Mouse (Mus musculus): ENCODE measurements around the gene Prkcz.

Gene Prkcz

DNA sequence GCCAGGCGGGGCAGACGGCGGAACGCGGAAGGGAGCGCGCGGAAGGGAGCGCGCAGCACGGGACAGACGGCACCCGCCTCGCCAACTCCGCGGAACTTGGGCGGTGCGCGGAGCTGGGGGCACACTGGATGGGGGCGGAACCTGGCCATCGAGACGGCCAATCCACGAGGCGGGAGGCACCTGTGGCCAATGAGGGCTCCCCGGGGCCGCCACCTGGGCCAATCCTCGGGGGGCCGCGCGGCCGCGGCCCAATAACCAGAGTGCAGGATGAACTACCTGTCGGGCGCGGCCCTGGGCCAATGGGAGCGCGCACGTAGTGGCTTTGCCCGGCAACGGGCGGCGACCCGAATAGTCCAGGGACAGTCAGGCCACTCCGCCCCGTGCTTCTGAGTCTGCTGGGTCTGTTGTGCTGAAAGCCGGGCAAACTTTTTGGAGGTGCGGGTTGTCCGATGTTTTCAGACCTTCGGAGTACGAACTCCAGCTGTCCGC is at the start of gene Prkcz:
Prkcz (minus strand) TSS at position 59 of the 489 bp plus-strand sequence.
- DNase-seq: peak; percentile 91 to 95

DNA sequence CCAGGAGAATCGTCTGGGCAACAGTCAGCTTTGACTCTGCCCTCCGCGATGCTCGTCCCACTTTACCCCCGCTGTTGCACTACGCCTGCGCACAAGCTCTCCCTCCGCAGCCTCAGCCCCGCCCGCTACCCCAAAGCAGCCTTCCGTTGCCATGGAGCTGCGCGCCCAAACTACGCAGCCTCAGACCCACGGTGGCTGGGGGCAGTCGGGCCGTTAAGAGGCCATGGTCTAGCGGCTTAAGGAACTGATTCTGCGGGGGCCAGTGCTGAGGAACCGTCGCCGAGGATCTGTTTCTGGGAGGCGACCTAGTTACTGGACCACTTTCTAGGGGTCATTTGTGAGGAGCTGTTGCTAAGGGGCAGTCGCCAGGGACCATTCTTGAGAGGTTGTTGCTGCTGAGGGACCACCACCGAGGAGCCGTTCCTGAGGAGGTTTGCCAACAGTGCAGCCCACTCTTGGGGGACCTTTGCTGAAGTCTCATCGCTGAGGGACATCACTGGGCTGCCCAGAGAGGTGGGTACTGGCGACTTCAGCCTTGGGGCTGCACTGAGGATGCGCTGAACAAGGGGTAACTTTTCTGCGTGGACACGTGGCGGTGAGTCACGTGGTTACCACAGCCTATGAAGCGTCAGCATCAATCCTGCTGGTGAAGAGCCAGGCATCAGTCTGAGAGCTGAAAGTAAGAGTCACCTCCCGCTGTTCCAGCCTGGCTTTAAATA is 48.1 kb upstream of the Prkcz start, which contains the start of gene Cfap74:
Cfap74 (plus strand) TSS at position 133 of the 719 bp plus-strand sequence.
- peak; percentile 79 to 85 for DNase-seq

DNA sequence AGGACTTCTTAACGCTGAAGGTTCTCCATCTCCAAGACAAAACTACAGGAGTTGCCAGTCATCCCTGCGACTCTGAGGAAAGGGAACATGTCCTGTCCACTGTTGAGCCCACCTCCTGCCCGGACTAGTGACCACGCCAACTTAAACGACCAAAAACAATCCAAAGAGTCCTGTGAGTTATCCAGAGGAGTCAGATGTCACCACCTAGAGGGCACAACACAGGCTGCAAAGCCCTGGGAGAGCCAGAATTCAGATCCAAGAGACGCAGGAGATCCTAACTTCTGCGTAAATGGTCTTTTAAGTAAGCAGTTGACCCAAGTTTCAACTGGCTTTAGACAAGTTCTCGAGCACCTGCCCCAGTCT is 47.5 kb upstream of the Prkcz start:
- no peak for DNase-seq

DNA sequence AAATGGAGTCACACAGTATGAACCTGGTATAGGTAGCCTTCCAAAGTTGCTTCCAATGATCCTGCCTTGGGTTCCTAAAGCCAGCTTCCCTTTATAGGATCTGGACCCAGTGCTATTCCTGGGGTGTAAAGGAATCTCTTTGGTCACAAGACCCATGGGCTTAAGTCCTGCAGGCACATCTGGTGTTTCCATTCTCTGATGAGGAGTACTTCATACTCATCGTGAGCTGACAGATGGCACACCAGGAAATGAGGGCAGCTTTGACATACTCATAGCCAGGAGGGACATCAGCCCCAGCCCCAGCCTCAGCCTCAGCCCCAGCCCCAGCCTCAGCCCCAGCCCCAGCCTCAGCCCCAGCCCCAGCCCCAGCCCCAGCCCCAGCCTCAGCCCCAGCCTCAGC is 41.3 kb upstream of the Prkcz start:
- no peak for DNase-seq

DNA sequence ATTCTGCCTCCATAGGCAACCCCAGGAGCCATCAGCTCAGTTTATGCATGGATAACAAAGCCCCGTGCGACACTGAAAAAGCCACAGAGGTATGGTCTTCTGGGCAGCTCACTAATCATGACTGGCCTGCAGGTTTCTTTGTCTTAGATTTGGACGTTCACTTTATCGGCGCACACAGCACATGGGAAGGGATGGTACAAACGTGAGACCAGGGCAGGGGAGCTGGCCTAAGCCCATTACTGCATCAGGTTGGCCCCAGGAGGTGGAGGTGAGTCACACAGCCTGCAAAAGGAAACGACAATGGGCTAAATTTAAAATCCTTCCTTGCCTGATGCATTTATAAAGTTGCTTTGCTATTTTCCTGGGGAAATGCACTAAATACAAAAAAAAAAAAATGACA is 40.0 kb upstream of the Prkcz start:
- peak; percentile 79 to 82 for DNase-seq

DNA sequence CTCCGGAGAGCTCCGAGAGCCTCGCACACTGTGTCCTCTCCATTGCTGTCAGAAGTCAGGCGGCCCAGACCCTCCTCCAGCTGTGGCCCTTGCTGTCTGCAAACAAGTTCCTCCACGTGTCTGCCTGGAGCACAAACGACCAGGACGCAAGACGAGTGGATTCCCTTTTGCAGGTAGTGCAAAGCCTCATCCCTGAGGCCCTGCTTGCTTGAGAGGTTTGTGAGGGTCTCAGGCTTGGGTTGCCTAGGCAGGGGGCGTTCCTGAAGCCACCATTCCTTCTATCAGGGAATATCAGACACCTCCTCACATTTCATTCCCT is 37.0 kb upstream of the Prkcz start:
- DNase-seq: no peak

DNA sequence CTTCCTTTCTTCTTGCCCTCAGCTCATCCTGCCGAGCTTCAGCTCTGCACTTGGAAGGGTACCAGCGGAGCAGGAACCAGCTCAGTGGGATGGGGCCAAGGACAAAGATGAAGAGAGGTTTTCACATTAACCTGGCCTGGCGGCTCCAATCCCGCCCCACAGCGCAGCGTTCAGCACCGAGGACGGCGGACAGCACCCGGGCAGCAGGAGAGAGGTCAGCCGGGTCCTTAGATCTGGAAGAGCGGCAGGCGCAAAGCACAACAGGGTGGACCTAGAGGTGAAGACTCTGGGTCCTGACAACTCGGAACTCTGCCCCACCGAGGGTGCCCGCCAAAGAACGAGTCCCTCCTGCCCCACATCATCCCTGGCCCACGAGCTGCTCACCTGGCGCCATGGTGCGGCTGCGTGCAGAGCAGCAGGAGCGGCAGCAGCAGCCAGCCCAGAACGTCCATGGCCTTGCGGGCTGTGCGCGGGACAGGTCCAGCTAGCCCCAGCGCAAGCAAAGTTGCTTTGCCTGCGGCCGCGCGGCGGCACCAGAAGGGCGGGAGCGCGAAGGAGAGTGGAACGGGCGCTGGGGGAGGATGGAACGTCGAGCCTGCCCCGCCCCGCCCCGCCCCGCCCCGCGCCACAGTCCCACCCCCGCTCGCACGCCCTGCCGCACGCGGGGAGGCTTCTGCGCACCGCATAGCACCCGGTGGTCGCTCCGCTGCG is 36.5 kb upstream of the Prkcz start, which contains the start of gene Gabrd:
Gabrd (minus strand) TSS at position 602 of the 711 bp plus-strand sequence.
- DNase-seq: peak; percentile 77 to 84

DNA sequence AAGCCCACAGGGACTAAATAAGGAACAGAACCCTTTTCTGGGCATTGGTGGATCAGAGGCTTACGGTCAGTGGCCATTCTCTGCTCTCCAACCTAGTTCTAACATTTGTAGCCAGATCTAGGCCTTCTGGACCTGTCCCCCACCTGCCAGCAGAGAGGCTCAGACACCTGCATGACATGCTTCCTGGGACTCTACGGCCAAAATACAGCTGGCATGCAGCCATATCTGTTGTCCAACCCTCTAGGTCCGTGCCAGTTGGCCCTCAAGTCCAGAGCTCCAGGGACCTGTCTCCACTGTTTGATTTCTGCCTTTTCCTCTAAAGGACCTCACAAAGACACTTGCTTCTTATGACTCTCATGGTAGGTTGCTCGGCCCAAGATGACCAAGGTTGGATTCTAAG is 35.6 kb upstream of the Prkcz start:
- peak; percentile 94 to 96 for DNase-seq

DNA sequence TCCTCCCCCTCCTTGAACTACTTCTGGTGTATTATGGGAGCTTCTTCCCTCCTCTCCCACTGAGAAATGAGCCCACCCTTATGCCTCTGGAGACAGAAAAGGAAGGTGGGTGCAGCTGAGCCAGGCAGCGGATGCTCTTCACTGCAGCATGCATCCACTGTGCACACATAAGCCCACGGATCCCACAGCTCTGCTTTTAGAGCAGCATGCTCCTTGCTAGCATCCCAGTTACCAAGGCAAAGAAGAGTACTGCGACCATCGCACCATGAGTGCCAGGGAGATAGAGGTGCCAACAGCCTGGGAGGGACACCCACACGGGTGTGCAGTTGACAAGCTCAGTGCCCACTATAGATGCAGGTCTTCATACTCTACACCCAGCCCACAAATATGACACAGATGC is 34.3 kb upstream of the Prkcz start:
- peak in 1 of 2 experiments; percentile 34 for DNase-seq

DNA sequence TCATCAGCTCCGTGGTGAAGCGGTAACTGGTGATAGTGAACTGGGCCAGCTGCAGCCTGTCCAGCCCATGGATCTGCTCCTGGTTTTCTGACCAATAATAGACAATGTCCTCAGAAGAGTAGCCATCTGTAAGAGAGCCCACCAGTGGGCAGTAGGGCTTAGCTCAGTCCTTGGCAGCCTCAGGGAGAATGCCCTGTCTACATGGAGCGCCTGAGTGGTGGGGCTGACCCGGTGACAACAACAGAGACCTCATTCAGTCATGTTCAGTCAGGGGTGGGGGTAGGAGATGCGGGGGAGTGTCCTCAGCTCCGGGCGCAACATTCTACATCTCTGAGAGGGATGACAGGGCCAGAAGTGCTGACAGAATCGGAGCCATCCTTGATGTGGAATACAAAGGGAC is 26.0 kb upstream of the Prkcz start:
- no peak for DNase-seq

DNA sequence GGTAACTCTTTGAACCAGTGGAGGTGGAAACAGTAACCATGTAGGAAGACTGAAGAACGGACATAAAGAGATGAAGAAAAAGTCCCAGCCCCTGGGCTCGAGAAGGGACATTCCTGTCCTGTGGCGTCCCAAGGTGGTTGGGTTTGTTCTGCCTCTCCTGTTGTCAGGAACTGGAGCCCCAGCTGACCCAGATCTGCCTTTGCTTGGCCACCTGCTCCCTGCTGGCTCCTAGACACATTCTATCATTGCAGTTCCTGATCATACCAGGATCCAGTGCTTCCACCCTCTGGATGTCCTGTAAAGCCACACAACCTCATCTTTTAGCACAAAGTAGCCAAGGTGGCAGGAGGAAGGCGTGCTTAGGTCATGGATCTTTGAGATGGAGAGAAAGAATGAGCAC is 22.2 kb upstream of the Prkcz start:
- DNase-seq: peak; percentile 70 to 73

DNA sequence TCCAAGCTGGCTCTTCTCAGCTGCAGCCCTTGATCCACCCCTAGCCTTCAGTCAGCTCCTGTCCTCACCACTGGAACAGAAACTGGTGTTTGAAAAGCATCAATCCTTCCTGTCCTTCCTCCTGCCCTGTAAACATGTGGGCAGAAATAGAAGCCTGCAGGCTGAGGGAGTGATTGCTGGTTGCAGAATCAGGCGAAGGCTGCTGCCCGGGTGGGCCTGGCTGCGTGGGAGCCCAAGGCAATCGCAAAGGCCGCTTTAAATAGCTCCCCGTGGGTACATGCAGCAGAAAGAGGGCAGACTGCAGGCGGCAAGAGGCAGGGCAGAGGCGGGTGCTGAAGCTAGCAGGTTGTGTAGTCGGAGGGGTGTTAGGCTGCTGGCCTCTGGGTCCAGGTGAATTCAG is 21.6 kb upstream of the Prkcz start:
- DNase-seq: peak in 1 of 2 experiments; percentile 34

DNA sequence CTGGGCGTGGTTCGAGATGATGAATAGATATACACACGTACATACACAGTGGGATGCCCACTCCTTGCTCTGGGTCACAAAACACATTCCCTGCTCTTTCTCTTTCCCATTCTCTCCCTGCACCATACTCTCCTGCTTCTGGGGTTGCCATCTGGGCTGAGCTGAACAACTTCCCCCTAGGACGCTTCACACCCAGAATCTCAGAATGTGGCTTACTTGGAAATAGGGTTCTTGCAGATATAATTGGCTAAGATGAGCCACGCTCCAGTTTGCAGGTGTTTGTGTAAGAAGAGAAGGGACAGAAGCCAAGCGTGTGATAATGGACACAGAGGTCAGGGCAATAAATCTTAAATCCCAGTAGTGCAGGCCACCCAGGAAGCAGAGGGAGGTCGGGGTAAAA is 20.8 kb upstream of the Prkcz start:
- no peak for DNase-seq

DNA sequence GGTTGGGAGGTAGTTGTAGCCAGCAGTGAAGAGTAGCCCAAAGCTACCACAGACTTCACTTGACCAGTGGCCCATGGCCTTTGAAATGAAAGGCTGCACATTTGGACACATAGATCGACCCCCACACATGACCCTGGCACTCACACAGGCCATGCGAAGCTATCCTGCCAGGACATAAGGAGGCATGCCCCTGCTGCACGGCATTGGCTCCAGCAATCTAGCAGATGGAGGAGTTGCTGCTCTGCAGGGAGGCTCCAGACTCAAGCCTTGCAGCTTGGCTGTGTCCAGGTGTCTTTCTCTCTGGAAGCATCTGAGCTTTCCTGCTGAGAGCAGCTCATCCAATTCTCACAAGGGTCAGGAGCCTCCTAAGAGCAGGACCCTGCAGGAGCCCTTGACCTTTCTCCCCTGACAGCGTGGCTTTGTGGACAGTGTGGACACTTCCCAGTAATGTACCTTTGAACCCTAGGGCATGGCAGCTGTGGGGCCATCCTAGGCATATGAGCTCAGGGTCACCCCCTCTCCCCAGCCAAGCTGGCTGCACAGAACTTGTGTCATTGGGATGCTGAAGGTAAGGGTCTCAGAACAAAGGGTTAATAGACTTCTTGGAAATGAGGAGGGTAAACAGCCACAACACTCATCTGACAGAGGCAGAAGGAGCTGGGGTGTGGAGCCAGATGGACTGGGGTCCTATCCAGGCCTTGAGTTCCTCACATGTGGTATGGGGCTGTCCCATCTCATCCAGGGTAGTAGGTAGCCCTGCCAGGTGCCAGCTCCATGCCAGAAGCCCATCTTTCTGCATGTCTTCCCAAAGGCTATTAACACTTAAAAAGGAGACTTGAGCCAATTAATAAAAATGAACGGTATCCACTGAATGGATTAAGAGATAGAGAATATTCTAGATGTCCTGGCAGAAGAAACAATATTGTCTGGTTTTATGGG is 10.9 kb upstream of the Prkcz start:
- peak; percentile 45 to 52 for DNase-seq

DNA sequence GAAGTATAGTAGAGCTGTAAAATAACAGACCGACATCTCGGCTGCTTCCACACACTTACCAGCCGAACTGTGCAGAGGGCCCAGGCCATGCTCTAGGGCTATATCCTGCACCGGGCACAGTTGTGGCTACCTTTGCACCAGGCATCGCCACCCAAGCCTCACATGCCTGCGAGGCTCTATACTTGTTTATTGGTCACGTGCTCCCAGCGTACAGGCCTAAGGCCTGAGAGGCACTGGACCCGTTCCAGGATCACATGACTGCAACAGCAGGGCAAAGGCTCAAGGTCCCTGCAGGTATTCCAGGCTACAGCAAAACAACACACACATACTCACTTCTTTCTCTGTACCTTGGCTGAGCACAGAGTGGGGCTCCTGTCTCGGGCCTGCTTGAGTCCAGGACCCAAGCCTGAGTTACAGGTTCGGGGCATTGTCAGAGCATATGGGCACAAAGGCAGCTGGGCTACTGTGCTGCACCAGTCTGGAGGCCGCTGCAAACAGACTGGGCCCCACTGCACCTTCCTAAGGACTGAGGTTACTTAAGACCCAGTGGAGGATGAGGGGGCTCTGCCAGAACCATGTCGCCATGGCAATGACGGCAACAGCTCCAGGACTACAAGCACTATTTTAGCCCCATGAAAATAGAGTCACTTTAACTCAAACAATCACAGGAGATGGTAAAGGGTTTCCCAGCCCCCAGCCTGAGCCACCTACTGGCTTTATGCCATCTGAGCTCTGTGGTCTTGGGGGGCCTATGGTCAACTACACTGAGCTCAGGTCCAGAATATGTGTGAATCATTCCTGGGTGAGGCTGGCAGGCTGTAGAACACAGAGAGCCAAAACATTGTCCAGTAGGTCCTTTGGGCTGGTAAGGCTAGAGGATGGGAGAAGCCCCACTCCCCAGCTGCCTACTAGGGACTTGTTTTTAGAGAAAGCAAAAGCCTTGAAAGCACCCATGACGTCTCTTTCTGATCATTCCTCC is 9.9 kb upstream of the Prkcz start:
- DNase-seq: peak in 1 of 2 experiments; percentile 21

DNA sequence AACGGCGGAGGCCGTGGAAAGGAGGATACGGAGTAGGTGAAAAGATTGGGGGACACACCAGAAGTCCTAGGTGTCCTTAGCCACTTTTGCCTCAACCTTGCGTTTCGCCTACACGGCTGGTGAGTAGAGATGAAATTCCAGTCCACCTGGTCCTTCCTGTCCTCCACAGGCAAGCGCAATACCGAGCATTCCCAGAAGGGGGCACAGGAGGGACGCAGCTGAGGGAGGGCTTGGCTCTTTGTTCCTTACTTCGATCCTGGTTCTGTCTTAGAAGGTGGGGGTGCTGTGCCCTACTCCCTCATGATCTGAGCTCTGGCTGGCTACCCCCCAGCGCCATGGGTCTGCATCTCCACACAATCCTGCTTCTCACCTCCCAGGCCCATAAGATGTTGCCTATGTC is 7.5 kb upstream of the Prkcz start:
- DNase-seq: peak; percentile 94 to 95

DNA sequence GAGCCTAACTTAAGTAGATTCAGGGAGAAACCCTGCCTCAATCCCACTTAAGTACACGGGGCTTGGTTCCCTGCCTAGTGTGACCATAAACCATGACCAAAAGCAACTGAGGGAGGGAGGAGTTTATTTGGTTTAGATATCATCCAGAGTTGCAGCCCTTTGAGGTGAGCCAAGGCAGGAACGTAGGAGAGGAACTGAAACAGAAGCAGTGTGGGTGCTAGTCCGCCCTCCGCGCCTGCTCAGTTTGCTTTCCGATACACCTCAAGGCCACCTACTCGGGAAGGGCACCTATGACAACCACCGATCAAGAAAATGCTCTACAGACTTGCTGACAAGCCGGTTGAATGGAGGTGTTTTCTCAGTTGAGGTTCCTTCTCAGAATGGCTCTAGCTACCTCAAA is 6.6 kb upstream of the Prkcz start:
- DNase-seq: no peak

DNA sequence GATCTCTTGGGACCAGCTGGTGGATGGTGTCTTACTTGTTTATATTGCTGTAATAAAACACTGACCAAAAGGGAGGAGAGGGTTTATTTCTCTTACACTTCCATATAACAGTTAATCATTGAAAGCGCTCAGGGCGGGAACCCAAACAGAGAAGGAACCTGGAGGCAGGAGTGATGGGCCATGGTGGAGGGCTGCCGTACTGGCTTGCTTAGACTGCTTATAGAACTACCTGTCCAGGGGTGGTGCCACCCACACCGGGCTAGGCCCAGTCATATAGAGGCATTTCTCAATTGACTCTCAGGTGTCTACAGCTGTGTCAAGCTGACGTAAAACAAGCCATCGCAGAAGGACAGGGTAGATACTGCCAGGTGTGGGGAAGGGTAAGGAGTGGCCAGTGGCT is 5.6 kb upstream of the Prkcz start:
- DNase-seq: no peak

DNA sequence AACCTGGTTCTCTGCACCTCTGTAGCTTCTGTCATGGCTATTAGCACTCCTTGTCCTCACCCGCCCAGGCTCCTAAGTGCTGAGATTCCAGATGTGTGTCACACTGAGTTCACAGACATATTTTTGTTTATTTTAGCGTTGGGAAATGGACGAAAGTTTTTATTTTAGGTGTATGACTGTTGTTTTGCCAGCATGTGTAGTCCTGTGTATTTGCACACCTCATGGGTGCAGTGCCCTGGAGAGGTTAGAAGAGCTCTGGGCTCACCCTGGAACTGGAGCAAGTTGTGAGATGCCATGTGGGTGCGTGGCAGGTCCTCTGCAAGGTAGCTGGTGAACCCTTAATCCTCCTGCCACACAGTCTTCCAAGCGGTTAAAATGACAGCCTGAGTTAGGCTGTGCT is 1.3 kb upstream of the Prkcz start:
- no peak for DNase-seq

DNA sequence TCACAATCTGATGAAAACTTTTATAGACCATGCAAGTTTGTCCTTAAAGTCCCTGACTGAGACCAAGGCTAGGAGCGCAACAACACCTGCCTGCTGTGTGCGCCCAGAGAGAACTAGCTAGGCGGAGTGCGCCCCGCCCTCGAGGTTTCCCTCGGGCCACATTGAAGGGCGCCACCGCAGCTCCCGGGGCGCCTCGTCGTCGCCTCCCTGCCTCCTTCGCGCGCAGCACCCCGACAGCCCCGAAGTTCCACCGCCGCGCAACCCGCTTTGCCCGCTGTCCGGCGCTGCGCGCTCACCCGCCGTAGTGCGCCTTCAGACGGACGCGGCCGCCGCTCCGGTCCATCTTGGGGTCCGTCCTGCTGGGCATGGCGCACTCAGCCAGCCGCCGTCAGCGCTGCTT is 305 bp downstream of the Prkcz start:
- DNase-seq: no peak

DNA sequence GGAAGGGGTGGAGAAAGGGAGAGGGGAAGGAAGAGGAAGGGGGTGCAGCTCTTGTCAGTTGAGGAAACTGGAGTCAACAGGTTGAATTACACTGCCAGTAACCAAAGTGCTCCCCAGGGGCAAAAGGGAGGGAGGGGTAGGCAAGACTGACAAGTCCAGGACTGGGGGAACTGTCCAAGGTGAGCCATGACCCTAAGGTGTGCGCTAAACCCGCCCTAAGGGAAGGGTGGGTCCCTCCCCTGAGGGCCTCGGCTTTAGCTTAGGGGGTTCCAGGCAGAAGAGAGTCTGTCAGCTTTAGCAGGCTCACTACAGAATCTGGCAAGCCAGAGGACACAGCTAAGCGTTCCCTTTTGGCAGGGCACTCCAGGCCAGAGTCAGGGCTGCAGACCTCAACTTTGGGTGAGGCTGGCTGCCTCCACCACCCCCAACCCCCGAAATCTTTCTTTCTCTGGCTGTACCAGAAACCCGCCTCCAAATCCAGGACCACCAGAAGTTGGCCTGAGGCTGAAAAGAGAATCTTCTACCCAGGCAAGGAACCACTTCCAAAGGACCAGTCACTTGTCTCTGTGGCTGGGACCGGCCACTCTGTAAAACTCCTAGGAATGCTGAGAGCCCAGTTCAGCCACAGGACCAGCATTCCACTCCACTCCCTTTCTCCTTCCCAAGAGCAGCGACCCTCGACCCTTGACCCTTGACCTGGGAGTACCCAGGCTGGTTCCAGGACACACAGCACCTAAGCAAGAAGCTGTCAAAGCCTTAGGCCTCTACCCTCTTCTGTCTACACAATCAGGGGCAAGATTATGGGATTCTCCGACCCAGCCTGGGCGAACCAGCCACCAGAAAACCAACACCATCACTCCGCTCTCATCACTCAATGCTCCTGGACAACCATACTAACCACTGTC is 1.3 kb downstream of the Prkcz start:
- DNase-seq: no peak
